Mouse (Mus musculus) liver, postnatal 0 days (tissue): ENCODE data around the gene Ccdc12.

Experiments
- CTCF ChIP-seq: sonication (generic); IDR thresholded peaks from 2 replicates; pipeline ENCODE4 v1.5.1; 2016; ENCODE audit warnings: antibody characterized with exemption, low read depth
- EP300 ChIP-seq: IDR thresholded peaks from 2 replicates; pipeline ENCODE4 v1.6.1; 2016; ENCODE audit warnings: antibody characterized with exemption, low read depth, mild to moderate bottlenecking

DNA sequence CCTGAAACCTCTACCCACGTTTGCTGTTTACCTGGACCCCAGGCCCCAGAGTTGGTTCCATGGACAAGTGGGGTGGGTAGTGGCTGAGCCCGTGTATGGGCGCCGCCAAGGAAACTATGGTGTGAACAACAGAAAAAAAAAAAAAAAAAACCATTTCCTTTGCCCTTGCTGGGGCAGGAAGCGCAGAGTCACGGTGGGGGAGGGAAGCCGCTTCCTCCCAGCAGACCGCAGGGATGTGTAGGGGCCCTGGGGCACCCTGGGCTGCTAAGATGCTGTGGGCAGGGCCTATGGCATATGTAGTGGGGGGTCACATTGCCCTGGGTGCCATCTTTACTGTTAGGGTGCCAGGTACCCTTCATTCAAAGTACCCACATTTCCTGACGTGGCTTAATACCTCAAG lies 11.1 kb upstream of the Ccdc12 start:
- TF ChIP-seq EP300 (no peak; the same call in 1 of the 2 replicates), CTCF (no peak)
